Mouse (Mus musculus): ENCODE measurements around the gene 1600014C10Rik. TPM values are rescaled to one million over a fixed set of nuclear protein-coding genes. Genes with fewer than 3 reads are reported as not detected.

The 1600014C10Rik gene
- polyA plus RNA-seq, 1 experiment = 14.1 TPM

- peak in 1 of 2 experiments; percentile 31 for DNase-seq (ENCODE audit: low read depth in 1 of 2, low spot score in 2 of 2)
- Histone ChIP-seq H3K27ac (ENCODE audit: insufficient read depth, low read length) (no peak overlapping the region), H3K4me3 (ENCODE audit: extremely low read depth, insufficient read depth, insufficient read length) (no peak overlapping the region), H3K36me3 (ENCODE audit: control insufficient read depth, insufficient read depth, low read length) (no peaks in the 10 kb centered on the region), H3K27me3 (ENCODE audit: control insufficient read depth, insufficient read depth, low read length) (no peaks in the 10 kb centered on the region), H3K4me1 (ENCODE audit: control insufficient read depth, insufficient read depth, insufficient read length) (peaks cover 9% of the 10 kb centered on the region; the same call in 1 of the 2 replicates)
- TF ChIP-seq POLR2A (IDR thresholded peaks at IDR 0.05; ENCODE audit: low read depth, low read length) (no peak), CTCF (IDR thresholded peaks at IDR 0.05; ENCODE audit: extremely low read depth, insufficient read depth, insufficient read length, insufficient replicate concordance) (peak; percentile 38; the same call in 1 of the 2 replicates)
- 19% methylated on average over 11 of the region's 11 CpGs for WGBS
Observed at GRCm38 (mm10) chr7:38167724-38168141, 15.3 kb upstream of the 1600014C10Rik start.

- H3K4me3 ChIP-seq (ENCODE audit: extremely low read depth, insufficient read depth, insufficient read length) = no peak overlapping the region
- TF ChIP-seq CTCF (IDR thresholded peaks at IDR 0.05; ENCODE audit: extremely low read depth, insufficient read depth, insufficient read length, insufficient replicate concordance) = no peak
- TF ChIP-seq POLR2A (IDR thresholded peaks at IDR 0.05; ENCODE audit: low read depth, low read length) = no peak
- 82% methylated on average over 14 of the region's 14 CpGs for WGBS
Observed at GRCm38 (mm10) chr7:38173871-38174270, 9.1 kb upstream of the 1600014C10Rik start.

DNA sequence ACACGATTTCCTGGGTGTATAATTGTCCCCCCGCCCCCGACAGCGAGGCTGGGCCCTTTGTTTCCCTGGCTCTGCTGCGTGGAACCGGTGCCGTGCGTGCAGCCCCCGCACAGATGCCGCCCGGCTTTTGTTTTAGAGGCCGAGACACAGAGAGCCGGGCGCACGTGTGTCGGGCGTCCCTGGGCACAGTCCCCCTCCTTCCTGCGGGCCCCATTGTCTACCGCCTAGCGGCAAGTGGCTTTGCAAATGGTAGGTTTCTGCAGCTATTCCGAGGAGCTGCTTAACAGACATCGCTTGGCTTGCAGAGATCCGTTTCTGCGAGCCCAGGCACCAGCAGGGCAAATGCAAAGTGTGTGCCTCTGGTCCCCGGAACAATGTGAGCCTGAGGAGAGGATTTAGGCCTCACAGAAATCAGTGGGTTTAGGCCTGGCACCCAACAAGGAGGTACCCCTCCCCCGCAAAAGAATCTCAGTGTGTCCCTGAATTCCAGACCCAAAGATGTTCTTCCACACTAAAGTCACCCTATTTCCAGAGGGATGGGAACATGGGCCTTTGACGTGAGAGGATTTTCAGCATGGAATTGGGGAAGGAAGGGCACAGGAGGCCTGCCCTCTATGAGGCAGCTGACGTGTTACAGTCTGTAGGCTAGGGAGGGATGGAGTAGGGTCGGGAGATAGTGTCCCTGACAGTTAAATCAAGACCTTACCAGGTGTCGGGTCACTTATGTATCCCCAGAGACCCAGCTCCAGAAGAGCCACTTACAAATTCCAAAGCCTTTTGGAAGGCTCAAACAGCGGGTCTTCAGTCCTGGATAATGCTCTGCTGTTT lies 8.5 kb upstream of the 1600014C10Rik start:
- Histone ChIP-seq H3K27ac (ENCODE audit: insufficient read depth, low read length) (no peak overlapping the region), H3K27me3 (ENCODE audit: control insufficient read depth, insufficient read depth, low read length) (no peaks in the 10 kb centered on the region), H3K4me3 (ENCODE audit: extremely low read depth, insufficient read depth, insufficient read length) (no peak overlapping the region), H3K36me3 (ENCODE audit: control insufficient read depth, insufficient read depth, low read length) (no peaks in the 10 kb centered on the region), H3K4me1 (ENCODE audit: control insufficient read depth, insufficient read depth, insufficient read length) (peaks cover 4% of the 10 kb centered on the region; the same call in 1 of the 2 replicates)
- DNase-seq (ENCODE audit: low read depth in 1 of 2, low spot score in 2 of 2) = no peak
- TF ChIP-seq POLR2A (IDR thresholded peaks at IDR 0.05; ENCODE audit: low read depth, low read length) = no peak
- TF ChIP-seq CTCF (IDR thresholded peaks at IDR 0.05; ENCODE audit: extremely low read depth, insufficient read depth, insufficient read length, insufficient replicate concordance) = no peak
- WGBS = 26% methylated on average over 31 of the region's 31 CpGs

More at GRCm38 (mm10) chr7:38173871-38174270, 9.1 kb upstream of the 1600014C10Rik start:
- no peaks in the 10 kb centered on the region for H3K27me3 ChIP-seq (ENCODE audit: control insufficient read depth, insufficient read depth, low read length)
- no peak for DNase-seq (ENCODE audit: low read depth in 1 of 2, low spot score in 2 of 2)
- H3K27ac ChIP-seq (ENCODE audit: insufficient read depth, low read length) = no peak overlapping the region
- peaks cover 4% of the 10 kb centered on the region; the same call in 1 of the 2 replicates for H3K4me1 ChIP-seq (ENCODE audit: control insufficient read depth, insufficient read depth, insufficient read length)
- H3K36me3 ChIP-seq (ENCODE audit: control insufficient read depth, insufficient read depth, low read length) = no peaks in the 10 kb centered on the region

- Histone ChIP-seq H3K36me3 (ENCODE audit: control insufficient read depth, insufficient read depth, low read length) (no peaks in the 10 kb centered on the region), H3K27me3 (ENCODE audit: control insufficient read depth, insufficient read depth, low read length) (no peaks in the 10 kb centered on the region), H3K4me1 (ENCODE audit: control insufficient read depth, insufficient read depth, insufficient read length) (peaks cover 4% of the 10 kb centered on the region; the same call in 1 of the 2 replicates), H3K27ac (ENCODE audit: insufficient read depth, low read length) (no peak overlapping the region), H3K4me3 (ENCODE audit: extremely low read depth, insufficient read depth, insufficient read length) (no peak overlapping the region)
- TF ChIP-seq POLR2A (IDR thresholded peaks at IDR 0.05; ENCODE audit: low read depth, low read length) (no peak), CTCF (IDR thresholded peaks at IDR 0.05; ENCODE audit: extremely low read depth, insufficient read depth, insufficient read length, insufficient replicate concordance) (no peak)
- WGBS = 76% methylated on average over 3 of the region's 3 CpGs
- DNase-seq (ENCODE audit: low read depth in 1 of 2, low spot score in 2 of 2) = no peak
Observed at GRCm38 (mm10) chr7:38176056-38176455, 7.0 kb upstream of the 1600014C10Rik start.

DNA sequence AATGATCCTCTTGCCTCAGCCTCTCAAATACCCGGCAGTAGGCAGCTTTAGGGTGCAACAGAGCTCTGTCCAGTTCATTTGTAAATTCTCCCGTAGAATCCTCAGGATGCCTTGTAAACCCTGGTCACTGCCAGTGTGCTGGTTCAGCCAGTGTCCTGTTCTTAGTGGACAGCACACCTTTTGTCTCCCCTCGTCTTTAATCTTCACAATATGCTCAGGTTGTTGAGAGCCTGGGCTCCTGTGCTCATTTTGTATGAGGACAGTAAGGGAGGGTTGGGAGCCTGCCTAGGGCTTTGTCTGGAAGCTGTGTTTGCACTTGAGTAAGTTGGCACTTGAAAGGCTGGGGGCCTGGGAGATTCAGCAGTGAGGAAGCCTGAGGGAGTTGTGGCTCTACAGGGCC lies 3.1 kb upstream of the 1600014C10Rik start:
- DNase-seq (ENCODE audit: low read depth in 1 of 2, low spot score in 2 of 2) = no peak
- H3K4me3 ChIP-seq (ENCODE audit: extremely low read depth, insufficient read depth, insufficient read length) = no peak overlapping the region
- H3K36me3 ChIP-seq (ENCODE audit: control insufficient read depth, insufficient read depth, low read length) = no peaks in the 10 kb centered on the region
- 87% methylated on average over 3 of the region's 3 CpGs for WGBS
- no peak overlapping the region for H3K27ac ChIP-seq (ENCODE audit: insufficient read depth, low read length)
- H3K27me3 ChIP-seq (ENCODE audit: control insufficient read depth, insufficient read depth, low read length) = no peaks in the 10 kb centered on the region
- H3K4me1 ChIP-seq (ENCODE audit: control insufficient read depth, insufficient read depth, insufficient read length) = peaks cover 4% of the 10 kb centered on the region; the same call in 1 of the 2 replicates
- TF ChIP-seq POLR2A (IDR thresholded peaks at IDR 0.05; ENCODE audit: low read depth, low read length) (no peak), CTCF (IDR thresholded peaks at IDR 0.05; ENCODE audit: extremely low read depth, insufficient read depth, insufficient read length, insufficient replicate concordance) (no peak)

DNA sequence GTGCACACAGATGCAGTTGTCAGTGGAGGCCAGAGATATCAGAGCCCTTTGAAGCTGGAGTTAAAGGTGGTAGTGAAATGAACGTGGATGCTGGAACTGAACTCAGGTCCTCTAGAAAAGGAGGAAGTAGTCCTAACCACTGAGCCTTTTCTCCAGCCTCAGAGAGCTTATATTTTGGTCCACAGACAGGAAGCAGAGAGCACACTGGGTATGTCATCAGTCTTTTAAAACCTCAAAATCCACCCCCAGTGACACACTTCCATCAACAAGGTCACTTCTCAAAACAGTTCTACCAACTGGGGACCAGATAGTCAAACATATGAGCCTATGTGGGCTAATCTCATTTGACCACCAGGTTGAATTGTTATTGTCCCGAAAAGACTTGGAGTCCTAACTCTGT lies 1.7 kb upstream of the 1600014C10Rik start:
- 31% methylated on average over 2 of the region's 2 CpGs for WGBS
- TF ChIP-seq CTCF (IDR thresholded peaks at IDR 0.05; ENCODE audit: extremely low read depth, insufficient read depth, insufficient read length, insufficient replicate concordance) = no peak
- TF ChIP-seq POLR2A (IDR thresholded peaks at IDR 0.05; ENCODE audit: low read depth, low read length) = no peak
- DNase-seq (ENCODE audit: low read depth in 1 of 2, low spot score in 2 of 2) = no peak
- Histone ChIP-seq H3K4me3 (ENCODE audit: extremely low read depth, insufficient read depth, insufficient read length) (no peak overlapping the region), H3K27me3 (ENCODE audit: control insufficient read depth, insufficient read depth, low read length) (no peaks in the 10 kb centered on the region), H3K27ac (ENCODE audit: insufficient read depth, low read length) (no peak overlapping the region), H3K36me3 (ENCODE audit: control insufficient read depth, insufficient read depth, low read length) (no peaks in the 10 kb centered on the region), H3K4me1 (ENCODE audit: control insufficient read depth, insufficient read depth, insufficient read length) (peaks cover 10% of the 10 kb centered on the region; the same call in 1 of the 2 replicates)

DNA sequence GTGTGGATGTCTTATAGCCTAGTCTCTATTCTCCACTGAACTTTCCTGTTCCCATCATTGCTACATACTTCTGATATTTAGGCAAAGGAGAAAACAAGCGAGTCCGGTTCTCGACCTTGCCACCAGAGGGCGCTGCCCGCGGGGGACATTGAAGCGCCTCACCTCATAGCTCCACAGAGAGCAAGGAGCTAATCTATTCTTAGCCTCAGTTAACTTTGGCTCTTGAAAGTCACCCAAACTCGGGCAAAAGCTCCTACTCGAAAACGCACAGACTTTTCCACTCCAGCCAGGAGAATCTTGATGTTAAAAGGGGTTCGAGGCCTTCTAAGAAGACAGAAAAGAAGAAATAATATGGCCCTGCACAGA lies 438 bp upstream of the 1600014C10Rik start:
- H3K27ac ChIP-seq (ENCODE audit: insufficient read depth, low read length) = peak overlapping the region; percentile 96
- peaks cover 16% of the 10 kb centered on the region for H3K4me1 ChIP-seq (ENCODE audit: control insufficient read depth, insufficient read depth, insufficient read length)
- no peaks in the 10 kb centered on the region for H3K27me3 ChIP-seq (ENCODE audit: control insufficient read depth, insufficient read depth, low read length)
- no peaks in the 10 kb centered on the region for H3K36me3 ChIP-seq (ENCODE audit: control insufficient read depth, insufficient read depth, low read length)
- DNase-seq (ENCODE audit: low read depth in 1 of 2, low spot score in 2 of 2) = peak; percentile 63 to 82
- peak; percentile 99 for TF ChIP-seq CTCF (IDR thresholded peaks at IDR 0.05; ENCODE audit: extremely low read depth, insufficient read depth, insufficient read length, insufficient replicate concordance)
- TF ChIP-seq POLR2A (IDR thresholded peaks at IDR 0.05; ENCODE audit: low read depth, low read length) = no peak
- under 1% methylated on average over 11 of the region's 11 CpGs for WGBS
- peak overlapping the region; percentile 82; the same call in 1 of the 2 replicates for H3K4me3 ChIP-seq (ENCODE audit: extremely low read depth, insufficient read depth, insufficient read length)

Measured in spleen, adult 2 months (tissue).